Mouse (Mus musculus): ENCODE data around the gene Slc25a51.
"Not testable (repeated sequence)": the region's sequence is repeated elsewhere in the genome, so short reads cannot be mapped to it uniquely, and the experiment has no call there.

Slc25a51 gene

DNA sequence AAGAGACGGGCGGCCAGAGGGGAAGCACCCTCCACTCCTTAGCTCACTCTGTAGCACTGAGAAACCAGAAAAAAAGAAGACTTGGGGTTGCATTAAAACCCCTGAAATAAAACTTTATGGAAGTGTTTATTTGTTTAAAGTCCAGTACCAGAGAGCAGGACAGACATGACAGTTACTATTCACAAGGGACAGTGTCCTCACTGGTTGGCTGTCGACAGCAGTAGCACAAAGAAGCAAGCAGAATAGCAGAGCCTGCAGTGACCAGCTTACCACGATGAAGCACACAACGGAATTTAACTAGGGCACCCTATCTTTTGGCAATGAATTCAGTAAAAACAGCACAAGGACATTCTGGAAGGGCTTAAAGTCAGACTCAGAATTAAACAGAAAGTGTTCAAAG, 10.3 kb downstream of the Slc25a51 start:
- not testable (repeated sequence) for DNase-seq

DNA sequence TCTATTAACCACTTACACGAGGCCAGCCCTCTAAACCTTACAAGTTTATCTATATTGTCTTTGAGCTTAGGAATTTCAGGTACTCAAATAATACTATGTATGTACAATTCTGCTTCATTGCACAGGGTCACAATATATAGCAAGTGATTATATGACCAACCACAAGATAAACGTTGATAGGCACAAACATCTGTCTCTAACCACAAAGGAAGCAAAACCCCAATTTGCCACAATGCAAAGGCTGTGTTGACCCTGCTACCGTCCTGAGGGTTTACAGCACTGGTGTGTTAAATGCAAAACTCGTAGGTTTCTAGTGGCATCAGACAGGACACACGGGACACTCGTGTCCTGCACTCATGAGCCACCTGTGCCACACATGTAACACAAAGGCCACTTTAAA, 12.4 kb downstream of the Slc25a51 start:
- not testable (repeated sequence) for DNase-seq

DNA sequence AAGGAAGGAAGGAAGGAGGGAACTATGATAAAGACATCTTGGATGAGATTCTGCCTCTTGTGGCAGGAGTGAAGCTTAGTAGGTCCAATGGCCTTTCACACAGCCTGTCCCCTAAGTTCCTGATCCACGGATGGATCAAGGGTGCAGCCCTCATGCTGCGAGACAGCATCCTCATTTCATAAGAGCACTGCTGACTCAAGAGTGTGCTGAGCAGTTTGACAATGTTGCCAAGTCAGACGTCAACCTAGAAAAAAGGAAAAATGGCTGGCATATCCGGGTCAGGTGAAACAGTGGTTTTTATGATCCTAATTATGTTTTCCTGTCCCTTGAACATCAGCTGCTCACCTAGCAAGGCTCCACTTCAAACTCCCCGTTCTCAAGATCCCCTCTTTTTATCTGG, 14.9 kb downstream of the Slc25a51 start:
- DNase-seq: no peak

DNA sequence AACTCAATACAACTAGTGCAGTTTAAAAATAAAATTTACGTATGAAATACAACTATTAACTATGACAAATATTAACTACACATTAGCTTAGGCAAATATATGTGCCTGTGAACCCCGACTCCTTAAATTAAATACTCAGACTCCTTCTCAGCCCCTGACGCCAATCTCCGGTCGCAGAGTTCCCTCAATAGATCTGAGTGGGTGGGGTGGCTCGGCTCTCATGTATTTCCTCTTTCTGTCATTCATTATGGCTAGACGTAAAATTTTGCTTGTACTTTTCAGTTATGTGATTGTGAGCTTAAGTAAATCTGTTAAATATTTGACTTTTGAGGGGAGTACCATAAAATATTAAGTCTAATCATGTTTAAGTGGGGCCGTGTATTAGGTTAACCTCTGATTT, 15.6 kb downstream of the Slc25a51 start:
- no peak for DNase-seq

GRCm38 (mm10) chr4:45392572-45392971, 16.0 kb downstream of the Slc25a51 start:
- DNase-seq: peak; percentile 30

DNA sequence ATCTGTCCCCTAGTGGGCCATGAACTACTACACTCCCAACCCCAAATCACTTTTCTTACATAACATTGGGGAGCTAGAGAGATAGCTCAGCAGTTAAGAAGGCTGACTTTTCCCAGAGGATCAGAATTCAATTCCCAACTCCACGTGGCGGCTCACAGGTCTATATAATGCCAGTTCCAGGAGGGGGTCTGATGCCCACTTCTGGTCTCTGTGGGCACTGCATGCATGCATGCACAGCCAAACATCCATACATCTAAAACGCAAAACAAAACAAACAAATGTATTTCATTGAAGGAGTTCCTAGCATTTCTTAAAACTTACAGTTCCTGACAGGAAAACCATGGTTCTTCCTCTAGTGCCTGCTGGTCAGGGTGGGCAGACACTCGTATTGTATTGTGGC, 16.5 kb downstream of the Slc25a51 start:
- DNase-seq: no peak

DNA sequence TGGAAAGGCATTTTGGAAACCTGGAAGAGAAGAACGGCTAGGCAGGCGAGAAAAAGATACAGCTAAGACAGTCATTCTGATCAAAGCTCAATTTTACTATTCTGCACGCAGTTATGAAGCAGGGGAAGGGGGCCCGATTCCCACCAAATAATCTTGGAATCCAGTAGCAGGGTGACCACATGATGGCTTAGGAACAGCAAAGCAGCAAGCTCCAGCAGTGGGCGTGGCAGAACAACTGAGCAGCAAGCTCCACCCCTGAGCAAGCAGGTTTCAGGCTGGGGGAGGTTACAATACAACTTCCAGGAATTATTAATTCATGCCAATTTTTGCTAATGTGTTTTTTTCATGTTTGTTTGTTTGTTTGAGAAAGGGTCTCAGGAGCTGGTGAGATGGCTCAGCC, 21.3 kb downstream of the Slc25a51 start:
- not testable (repeated sequence) for DNase-seq

- DNase-seq: peak; percentile 76
Measured at GRCm38 (mm10) chr4:45382133-45382532, 26.4 kb downstream of the Slc25a51 start.

DNA sequence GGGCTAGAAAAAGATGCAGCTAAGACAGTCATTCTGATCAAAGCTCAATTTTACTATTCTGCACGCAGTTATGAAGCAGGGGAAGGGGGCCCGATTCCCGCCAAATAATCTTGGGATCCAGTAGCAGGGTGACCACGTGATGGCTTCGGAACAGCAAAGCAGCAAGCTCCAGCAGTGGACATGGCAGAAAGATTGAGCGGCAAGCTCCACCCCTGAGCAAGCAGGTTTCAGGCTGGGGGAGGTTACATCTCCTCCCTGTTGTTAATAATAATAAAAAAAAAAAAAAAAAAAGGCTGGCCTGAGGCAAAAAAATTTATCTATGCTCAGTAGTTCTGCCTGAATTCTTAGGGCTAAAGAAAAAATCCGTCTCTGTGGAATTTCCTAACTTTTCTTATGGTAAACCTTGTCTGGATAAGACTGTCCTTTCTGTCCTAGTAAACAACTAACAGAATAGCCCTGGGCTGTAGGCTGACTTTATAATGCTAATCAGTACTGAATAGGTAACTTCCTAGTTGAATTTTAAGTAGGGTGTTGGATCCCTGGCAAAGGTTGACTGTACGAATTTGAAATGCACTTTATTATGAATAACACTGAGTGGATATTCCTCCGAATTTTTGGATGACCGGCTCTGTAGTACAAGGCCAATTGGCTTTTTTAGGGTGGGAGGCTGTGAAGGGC, 27.5 kb downstream of the Slc25a51 start:
- not testable (repeated sequence) for DNase-seq

DNA sequence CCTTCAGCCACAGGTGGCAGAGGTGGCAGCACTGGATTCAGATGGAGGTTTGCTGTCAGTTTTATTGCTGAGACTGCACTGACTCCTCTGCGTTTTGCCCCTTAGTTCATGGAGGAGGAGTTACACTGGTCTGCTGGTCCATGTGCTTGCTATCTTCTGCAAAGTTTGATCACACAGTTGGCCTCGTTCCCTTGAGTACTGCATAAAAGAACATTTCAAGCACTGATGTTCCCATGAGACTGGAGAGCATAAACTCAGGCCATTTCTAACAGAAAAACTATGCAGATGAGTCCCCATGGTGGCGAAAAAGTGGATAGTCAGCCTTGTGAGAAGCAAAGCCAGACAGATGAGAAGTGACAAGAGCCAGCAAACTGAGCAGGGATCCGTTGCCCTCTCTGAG, 32.0 kb downstream of the Slc25a51 start:
- no peak for DNase-seq

- peak; percentile 34 for DNase-seq
Measured at GRCm38 (mm10) chr4:45374879-45375278, 33.7 kb downstream of the Slc25a51 start.

GRCm38 (mm10) chr4:45371261-45371660, 37.3 kb downstream of the Slc25a51 start:
- peak; percentile 69 for DNase-seq

DNA sequence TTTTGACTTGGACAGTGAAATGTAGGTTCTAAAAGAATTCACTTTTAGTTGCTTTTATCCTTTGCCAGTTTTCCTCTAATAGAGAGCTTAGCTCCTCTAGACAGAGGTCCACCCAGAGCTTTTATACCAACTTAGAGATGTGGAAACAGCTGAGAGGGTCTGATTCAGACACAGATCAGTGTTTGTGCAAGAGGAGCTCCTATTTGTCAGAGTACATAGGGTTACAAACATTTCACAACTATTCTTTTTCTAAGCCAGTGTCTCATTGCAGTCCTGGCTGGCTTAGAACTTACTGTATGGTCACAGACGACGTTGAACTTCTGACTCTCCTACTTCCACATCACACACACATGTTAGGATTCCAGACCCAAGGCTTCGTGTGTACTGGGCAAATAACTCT, 51.9 kb downstream of the Slc25a51 start:
- no peak for DNase-seq
